Comparison of ENCODE assay signal across 33 mouse cellular contexts in genomic region chr6:42577433-42577832, GRCm38 (mm10). TPM values are rescaled to one million over a fixed set of nuclear protein-coding genes. Genes with fewer than 3 reads are reported as not detected.
DNase-seq lines count a peak whose midpoint lies in the region; ATAC-seq and TF ChIP-seq lines count a peak whose summit lies in the region.
"Had no signal": no experiment of that assay in that cellular context is flagged by ENCODE, and none has a peak within 500 bp of the region (broad histone marks: within the 10 kb centered on the region; RNA-seq: fewer than 3 reads in every experiment).

No protein-coding gene starts in this region.

- H3K9me3 ChIP-seq in liver, embryonic 11.5 days (ENCODE audit: control insufficient read depth, low read length), result no peaks in the 10 kb centered on the region
- H3K9me3 ChIP-seq in liver, embryonic 14.5 days (ENCODE audit: control insufficient read depth, low read length), result no peaks in the 10 kb centered on the region
- H3K9me3 ChIP-seq: forebrain, embryonic 10.5 days; forebrain, embryonic 13.5 days; G1E; hindbrain, embryonic 12.5 days; hindbrain, embryonic 15.5 days had no signal

- H3K9ac ChIP-seq in liver, embryonic 11.5 days (ENCODE audit: low read depth, low read length), result no peak overlapping the region
- no peak overlapping the region for H3K9ac ChIP-seq in liver, embryonic 14.5 days (replicated peaks)
- H3K9ac ChIP-seq: forebrain, embryonic 13.5 days; hindbrain, embryonic 12.5 days; hindbrain, embryonic 15.5 days had no signal

- no peak overlapping the region for H3K4me3 ChIP-seq in liver, embryonic 11.5 days (ENCODE audit: low read depth, low read length)
- H3K4me3 ChIP-seq in liver, embryonic 14.5 days (ENCODE audit: insufficient read depth in 1 of 2, low read depth in 2 of 2, low read length in 2 of 2), result no peak overlapping the region
- H3K4me3 ChIP-seq: forebrain, embryonic 10.5 days; forebrain, embryonic 13.5 days; hindbrain, embryonic 12.5 days; hindbrain, embryonic 15.5 days had no signal

- DNase-seq in c-Kit-negative CD71-positive TER-119-positive erythroid progenitor cells, embryonic 14.5 days (ENCODE audit: low read depth, low spot score), result peak; percentile 31
- DNase-seq in liver, embryonic 11.5 days (ENCODE audit: low spot score), result no peak
- peak; percentile 22 to 28 (median 24) for DNase-seq in liver, embryonic 14.5 days (ENCODE audit: low read depth in 3 of 3, low spot score in 3 of 3)
- DNase-seq in cerebellum, adult 18-20 months, result no peak
- no peak for DNase-seq in gastrocnemius, postnatal 14 days
- no peak for DNase-seq in kidney, adult 9 months
- DNase-seq: adrenal gland, adult 2 months; adrenal gland, postnatal 14 days; B cell, adult 2 months; cerebellum, adult 8-10 months; cerebellum, postnatal 14 days; gastrocnemius, postnatal 10 days; heart, adult 11 months had no signal

- no peak overlapping the region for H3K27ac ChIP-seq in liver, embryonic 11.5 days (ENCODE audit: low read depth, low read length)
- no peak overlapping the region for H3K27ac ChIP-seq in liver, embryonic 14.5 days
- H3K27ac ChIP-seq: forebrain, embryonic 10.5 days; forebrain, embryonic 13.5 days; hindbrain, embryonic 12.5 days; hindbrain, embryonic 15.5 days had no signal

- H3K4me2 ChIP-seq in liver, embryonic 11.5 days, result no peak overlapping the region
- no peak overlapping the region for H3K4me2 ChIP-seq in liver, embryonic 14.5 days (ENCODE audit: low read depth)
- H3K4me2 ChIP-seq: forebrain, embryonic 13.5 days; heart, embryonic 11.5 days; hindbrain, embryonic 12.5 days; hindbrain, embryonic 15.5 days had no signal

- TF ChIP-seq EP300 in liver, embryonic 14.5 days (IDR thresholded peaks at IDR 0.05; ENCODE audit: low read depth), result peak; percentile 29; the same call in 1 of the 2 replicates

- ATAC-seq in liver, embryonic 11.5 days (replicated peaks; ENCODE audit: low FRiP score), result 0 out of 2 replicates have a peak, but pooled peaks have one; percentile 73
- ATAC-seq in liver, embryonic 14.5 days (ENCODE audit: insufficient read depth), result peak; percentile 88
- ATAC-seq: forebrain, embryonic 13.5 days; forebrain, embryonic 16.5 days; Patski had no signal

- intact Hi-C loops in gastrocnemius, postnatal 14 days (cut with DNase I; ENCODE audit: low total_unique reads), result no loop called here

- H3K4me1 ChIP-seq in liver, embryonic 11.5 days (replicated peaks; ENCODE audit: control insufficient read depth, insufficient read depth, low read length), result no peaks in the 10 kb centered on the region
- peaks cover 0 to 4% of the 10 kb centered on the region in 2 experiments; a peak in 2 of 4 replicates for H3K4me1 ChIP-seq in liver, embryonic 14.5 days (replicated peaks; ENCODE audit: control insufficient read depth in 2 of 2, insufficient read depth in 2 of 2, low read length in 1 of 2)
- H3K4me1 ChIP-seq: forebrain, embryonic 10.5 days; forebrain, embryonic 13.5 days; hindbrain, embryonic 12.5 days; hindbrain, embryonic 15.5 days had no signal

- no peaks in the 10 kb centered on the region for H3K36me3 ChIP-seq in liver, embryonic 11.5 days (ENCODE audit: control insufficient read depth, insufficient read depth, low read length)
- H3K36me3 ChIP-seq in liver, embryonic 14.5 days (replicated peaks; ENCODE audit: control insufficient read depth, insufficient read depth, low read depth), result no peaks in the 10 kb centered on the region
- H3K36me3 ChIP-seq: forebrain, embryonic 10.5 days; G1E; hindbrain, embryonic 12.5 days; hindbrain, embryonic 15.5 days had no signal

- 76% methylated on average over 2 of the region's 2 CpGs for WGBS in liver, embryonic 11.5 days
- WGBS in liver, embryonic 14.5 days (ENCODE audit: insufficient replicate concordance), result 53% methylated on average over 2 of the region's 2 CpGs

- no peak for TF ChIP-seq CTCF in liver, embryonic 14.5 days (IDR thresholded peaks at IDR 0.05; ENCODE audit: low read depth)

- no peaks in the 10 kb centered on the region for H3K27me3 ChIP-seq in liver, embryonic 11.5 days (replicated peaks; ENCODE audit: control insufficient read depth, insufficient read depth, low read length)
- H3K27me3 ChIP-seq in liver, embryonic 14.5 days (ENCODE audit: control insufficient read depth, insufficient read depth, low read length), result no peaks in the 10 kb centered on the region
- H3K27me3 ChIP-seq: CH12.LX; forebrain, embryonic 13.5 days; hindbrain, embryonic 12.5 days; hindbrain, embryonic 15.5 days; Patski had no signal

RNA-seq across cellular contexts. Expression of gene Tcaf3, which starts 20.1 kb away (rescaled TPM):
- not detected in 2 replicates for polyA plus RNA-seq in liver, embryonic 11.5 days (2014; fragmentation: Nextera tagmentation; extraction: Ambion mirVana)
- not detected in 2 replicates for polyA plus RNA-seq in liver, embryonic 14.5 days (2012; rRNA removed)
- polyA plus RNA-seq in liver, embryonic 14.5 days (2014; fragmentation: Nextera tagmentation; extraction: Ambion mirVana), result not detected in 2 replicates
- not detected for total RNA-seq in gastrocnemius, postnatal 14 days (2021)
- total RNA-seq: adrenal gland, adult 2 months; adrenal gland, postnatal 14 days; adrenal gland, postnatal 4 days; CH12.LX; gastrocnemius, adult 18-20 months; gastrocnemius, postnatal 10 days; gastrocnemius, postnatal 4 days; heart, adult 8-10 months; heart, postnatal 25 days; hematopoietic stem cell, adult 5-6 weeks had no signal
- polyA plus RNA-seq: adrenal gland, adult 2 months; embryonic facial prominence, embryonic 11.5 days; embryonic facial prominence, embryonic 14.5 days; forebrain, embryonic 10.5 days; forebrain, embryonic 16.5 days; G1E; heart, embryonic 11.5 days; heart, embryonic 14.5 days; heart, postnatal 0 days; hindbrain, embryonic 12.5 days; hindbrain, embryonic 15.5 days; intestine, embryonic 14.5 days; Patski had no signal

RNA-seq across cellular contexts. Expression of gene Olfr455, which starts 30.0 kb away (rescaled TPM):
- not detected in 2 replicates for polyA plus RNA-seq in liver, embryonic 11.5 days (2014; fragmentation: Nextera tagmentation; extraction: Ambion mirVana)
- polyA plus RNA-seq in liver, embryonic 14.5 days (2012; rRNA removed), result not detected in 2 replicates
- not detected in 2 replicates for polyA plus RNA-seq in liver, embryonic 14.5 days (2014; fragmentation: Nextera tagmentation; extraction: Ambion mirVana)
- not detected for total RNA-seq in gastrocnemius, postnatal 14 days (2021)
- total RNA-seq: adrenal gland, adult 2 months; adrenal gland, postnatal 14 days; CH12.LX; G1E; gastrocnemius, adult 18-20 months; gastrocnemius, postnatal 10 days; gastrocnemius, postnatal 4 days; heart, adult 8-10 months; heart, postnatal 25 days; hematopoietic stem cell, adult 5-6 weeks had no signal
- polyA plus RNA-seq: adrenal gland, adult 2 months; embryonic facial prominence, embryonic 11.5 days; embryonic facial prominence, embryonic 14.5 days; forebrain, embryonic 10.5 days; forebrain, embryonic 13.5 days; forebrain, embryonic 16.5 days; G1E; heart, embryonic 11.5 days; heart, embryonic 14.5 days; heart, postnatal 0 days; hindbrain, embryonic 12.5 days; hindbrain, embryonic 15.5 days; intestine, embryonic 14.5 days; Patski had no signal

Comparison
In these comparisons a context has a peak if more than half of its experiments do, and no peak if none do; other contexts are left out.
1. DNase-seq: peak in c-Kit-negative CD71-positive TER-119-positive erythroid progenitor cells, embryonic 14.5 days (single experiment) and liver, embryonic 14.5 days (3 of 3); none in liver, embryonic 11.5 days (single experiment), cerebellum, adult 18-20 months (0 of 2), gastrocnemius, postnatal 14 days (single experiment) and kidney, adult 9 months (single experiment).